Mouse (Mus musculus) kidney, adult 2 months (tissue): ENCODE measurements around the gene Rc3h2. TPM values are rescaled to one million over a fixed set of nuclear protein-coding genes. Genes with fewer than 3 reads are reported as not detected.

Experiments used
- DNase-seq: peaks from one replicate; pipeline ENCODE4 v3.0.0; 2021
- H3K27ac ChIP-seq: fragments of 200-500 bp; 2 replicates; pipeline ENCODE4 v1.5.1; 2012; ENCODE audit warnings: low read depth, low read length, control low read depth, inconsistent platforms; ENCODE audit not compliant: insufficient read depth
- H3K27me3 ChIP-seq: fragments of 200-500 bp; replicated peaks from 2 replicates; pipeline ENCODE4 v1.6.1; 2012; ENCODE audit warnings: mild to moderate bottlenecking, moderate library complexity, low read length, inconsistent platforms; ENCODE audit not compliant: control insufficient read depth, insufficient read depth
- H3K36me3 ChIP-seq: fragments of 200-500 bp; 2 replicates; pipeline ENCODE4 v1.6.1; 2012; ENCODE audit warnings: mild to moderate bottlenecking, moderate library complexity, low read length, inconsistent platforms; ENCODE audit not compliant: control insufficient read depth, insufficient read depth
- H3K4me1 ChIP-seq: fragments of 200-500 bp; 2 replicates; pipeline ENCODE4 v1.6.1; 2011; ENCODE audit warnings: low read length; ENCODE audit not compliant: control insufficient read depth, insufficient read depth
- H3K4me3 ChIP-seq: fragments of 200-500 bp; 2 replicates; pipeline ENCODE4 v1.5.1; 2011; ENCODE audit warnings: mild to moderate bottlenecking, low read depth, low read length, control low read depth; ENCODE audit not compliant: insufficient read depth
- CTCF ChIP-seq: fragments of 200-500 bp; conservative IDR thresholded peaks from 2 replicates; pipeline ENCODE4 v1.5.1; 2011; ENCODE audit warnings: low read depth, mild to moderate bottlenecking, control low read depth, low read length, moderate library complexity, mixed read lengths; ENCODE audit not compliant: insufficient read depth, insufficient read length
- POLR2A ChIP-seq: fragments of 200-500 bp; IDR thresholded peaks from one replicate; pipeline ENCODE4 v1.6.1; 2011; ENCODE audit warnings: low read depth, low read length, control low read depth
- WGBS: fragments of 180-500 bp; shearing (Covaris S2); methylation state at CpG from one replicate; pipeline ENCODE4 v1.1.7; 2018; 5-methylcytosine and 5-hydroxymethylcytosine counted together
- polyA plus RNA-seq: library from polyadenylated mRNA; depleted of rRNA; stranded (reverse); fragments of >200 nt; gene quantifications from 2 replicates; pipeline ENCODE4 v1.2.3, GENCODE M21; 2012; rRNA removed

Rc3h2 gene
- polyA plus RNA-seq, 1 experiment, result 7.0 TPM

- Histone ChIP-seq H3K4me3 (no peak overlapping the region), H3K36me3 (no peaks in the 10 kb centered on the region), H3K27ac (no peak overlapping the region), H3K27me3 (no peaks in the 10 kb centered on the region), H3K4me1 (no peaks in the 10 kb centered on the region)
- DNase-seq, result no peak
- WGBS, result 69% methylated on average over 2 of the region's 2 CpGs
- no peak for TF ChIP-seq CTCF
- no peak for TF ChIP-seq POLR2A
Measured at GRCm38 (mm10) chr2:37333321-37333720, 89.4 kb downstream of the Rc3h2 start.

DNA sequence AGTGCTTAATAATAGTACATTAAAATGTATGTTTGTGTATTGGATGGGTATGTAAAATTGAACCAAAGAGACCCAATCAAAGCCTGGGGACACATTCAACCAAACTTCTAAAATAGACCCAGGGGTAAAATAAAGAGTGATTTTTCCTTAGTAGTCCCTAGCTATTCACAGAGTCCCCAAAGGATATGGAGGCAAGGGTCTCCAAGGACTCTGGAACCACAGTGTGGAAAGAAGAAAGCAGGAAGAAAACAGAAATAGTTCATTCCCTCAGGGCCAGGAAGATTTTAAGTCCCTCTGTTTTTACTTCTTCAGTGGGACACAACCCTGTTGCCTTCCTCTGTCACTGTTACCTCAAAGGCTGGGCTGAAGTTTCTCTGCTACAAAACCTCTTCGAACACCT lies 96.5 kb downstream of the Rc3h2 start, which contains the start of gene Olfr368:
TSS of gene Olfr368 (plus strand) at position 301 of the 400 bp plus-strand sequence.
- no peak for TF ChIP-seq CTCF
- no peak for TF ChIP-seq POLR2A
- H3K27ac ChIP-seq, result no peak within 1 kb of the TSS
- no peaks in the 10 kb centered on the region for H3K36me3 ChIP-seq
- H3K27me3 ChIP-seq, result no peaks in the 10 kb centered on the region
- H3K4me1 ChIP-seq, result no peaks in the 10 kb centered on the region
- no peak for DNase-seq
- H3K4me3 ChIP-seq, result no peak within 1 kb of the TSS
- WGBS, result 83% methylated on average over 1 of the region's 1 CpGs

Other genes with a start within 250 kb of the Rc3h2 start
- gene Olfr365, start 234.7 kb downstream of the Rc3h2 start, polyA plus RNA-seq, result not detected in 2 replicates
- gene Olfr366, start 211.3 kb downstream of the Rc3h2 start, polyA plus RNA-seq, result not detected in 2 replicates
- not detected in 2 replicates for gene Olfr368, start 96.4 kb downstream of the Rc3h2 start, polyA plus RNA-seq
- gene Pdcl, start 63.6 kb downstream of the Rc3h2 start, polyA plus RNA-seq, result 9.2 and 12.3 TPM in 2 replicates
- gene Zbtb26, start 20.2 kb upstream of the Rc3h2 start, polyA plus RNA-seq, result 2.0 and 2.2 TPM in 2 replicates
- gene Zbtb6, start 20.3 kb upstream of the Rc3h2 start, polyA plus RNA-seq, result 1.8 and 2.3 TPM in 2 replicates
- 9.0 and 10.5 TPM in 2 replicates for gene Rabgap1, start 20.4 kb upstream of the Rc3h2 start, polyA plus RNA-seq
- 0.20 TPM in 2 replicates for gene Gpr21, start 93.4 kb upstream of the Rc3h2 start, polyA plus RNA-seq